ENCODE assay signal across 8 mouse cellular contexts in the genomic region with DNA sequence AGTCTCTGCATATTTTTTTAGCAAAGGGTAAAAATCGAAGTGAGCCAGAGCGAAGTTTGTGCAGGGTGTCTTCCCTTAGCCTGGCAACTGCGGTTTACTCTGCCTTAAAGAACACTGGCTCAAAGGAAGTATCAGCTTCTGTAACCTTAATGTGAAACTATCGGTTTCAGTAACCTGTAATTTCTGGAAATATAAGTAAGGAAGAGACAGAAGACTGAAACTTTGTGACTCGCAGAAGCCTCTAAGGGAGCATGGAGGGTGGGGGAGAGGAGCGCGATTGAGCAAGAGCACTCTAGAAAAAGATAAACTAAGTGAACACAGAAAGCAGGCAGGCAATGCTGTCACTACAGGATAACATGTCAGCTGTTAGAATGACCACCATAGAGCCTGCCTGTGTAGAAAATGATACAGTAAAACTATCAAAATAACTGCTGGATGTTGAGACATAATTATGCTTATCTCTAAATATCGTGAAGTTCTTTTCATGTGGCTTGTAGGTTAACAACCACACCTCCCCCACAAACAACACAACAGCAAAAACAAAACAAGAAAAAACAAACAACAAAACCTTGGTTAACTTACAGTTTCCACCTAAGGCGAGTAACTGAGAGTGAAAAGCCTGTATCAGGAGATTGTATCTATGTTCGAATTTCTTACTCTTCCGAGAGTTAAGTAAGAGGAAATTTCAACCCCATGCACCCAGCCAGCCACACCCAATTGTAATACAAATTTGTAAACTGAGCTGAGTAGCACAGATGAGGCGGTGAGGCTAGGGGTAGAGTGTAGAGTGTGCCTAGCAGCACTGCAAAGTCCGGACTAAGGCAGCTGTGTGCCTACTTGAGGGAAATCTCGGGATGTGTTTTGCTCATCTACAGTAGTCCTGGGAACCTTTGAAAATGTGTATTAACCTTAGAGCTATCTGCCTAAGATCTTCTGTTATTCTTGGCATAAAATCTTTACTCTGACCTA. TPM values are rescaled to one million over a fixed set of nuclear protein-coding genes. Genes with fewer than 3 reads are reported as not detected.
DNase-seq lines count a peak whose midpoint lies in the region; ATAC-seq and TF ChIP-seq lines count a peak whose summit lies in the region.

No protein-coding gene starts in this region.

- H3K4me3 ChIP-seq in testis, adult 2 months (ENCODE audit: control insufficient read depth, low read depth, low read length): peak overlapping the region; percentile 89
- H3K4me3 ChIP-seq in hindbrain, embryonic 10.5 days: peak overlapping the region; percentile 67
- H3K4me3 ChIP-seq in liver, embryonic 16.5 days (ENCODE audit: low read depth, low read length): peak overlapping the region; percentile 71

- no peak for TF ChIP-seq POLR2A in testis, adult 2 months (IDR thresholded peaks at IDR 0.05; ENCODE audit: control insufficient read depth, low read depth, low read length)

- no peaks in the 10 kb centered on the region for H3K9me3 ChIP-seq in hindbrain, embryonic 10.5 days
- no peaks in the 10 kb centered on the region for H3K9me3 ChIP-seq in liver, embryonic 16.5 days (replicated peaks; ENCODE audit: control insufficient read depth, low read length)

- TF ChIP-seq CTCF in testis, adult 2 months (IDR thresholded peaks at IDR 0.05; ENCODE audit: control insufficient read depth, insufficient read depth, insufficient replicate concordance, low read depth, low read length): no peak

- H3K36me3 ChIP-seq in testis, adult 2 months (ENCODE audit: control insufficient read depth, insufficient read depth, low read length): no peaks in the 10 kb centered on the region
- no peaks in the 10 kb centered on the region for H3K36me3 ChIP-seq in hindbrain, embryonic 10.5 days
- no peaks in the 10 kb centered on the region for H3K36me3 ChIP-seq in liver, embryonic 16.5 days (ENCODE audit: control insufficient read depth, insufficient read depth)

- H3K4me2 ChIP-seq in liver, embryonic 16.5 days (ENCODE audit: low read depth, low read length): peak overlapping the region; percentile 79

- peaks cover 4% of the 10 kb centered on the region for H3K4me1 ChIP-seq in testis, adult 2 months (ENCODE audit: control insufficient read depth, insufficient read depth, low read length)
- H3K4me1 ChIP-seq in hindbrain, embryonic 10.5 days (replicated peaks): peaks cover 10% of the 10 kb centered on the region
- H3K4me1 ChIP-seq in liver, embryonic 16.5 days (ENCODE audit: control insufficient read depth, low read depth, low read length): peaks cover 15% of the 10 kb centered on the region

- no peak for DNase-seq in testis, postnatal 10 days (ENCODE audit: low spot score)
- peak; percentile 44 for DNase-seq in embryo, embryonic 10.5 days (ENCODE audit: low spot score)
- no peak for DNase-seq in hindbrain, embryonic 10.5 days (ENCODE audit: low spot score)
- DNase-seq in urinary bladder, adult 2 months (ENCODE audit: low spot score): no peak
- no peak for DNase-seq in cerebellum, adult 9-10 months

- peak; percentile 77 for ATAC-seq in liver, embryonic 16.5 days (ENCODE audit: low read depth)
- ATAC-seq in neutrophil, adult 5-6 weeks (ENCODE audit: extremely low read depth, insufficient number of reproducible peaks, low FRiP score, poor library complexity, severe bottlenecking): 0 out of 2 replicates have a peak, but pooled peaks have one; percentile 8

- peak overlapping the region; percentile 46 for H3K9ac ChIP-seq in liver, embryonic 16.5 days (ENCODE audit: low read depth, low read length)

- H3K27ac ChIP-seq in testis, adult 2 months (ENCODE audit: control insufficient read depth, insufficient read depth, low read depth, low read length): peak overlapping the region; percentile 84
- H3K27ac ChIP-seq in hindbrain, embryonic 10.5 days: peak overlapping the region; percentile 92
- H3K27ac ChIP-seq in liver, embryonic 16.5 days (ENCODE audit: low read length): peak overlapping the region; percentile 89

- 28% methylated on average over 14 of the region's 14 CpGs for WGBS in hindbrain, embryonic 10.5 days
- 7% methylated on average over 14 of the region's 14 CpGs for WGBS in liver, embryonic 16.5 days (ENCODE audit: insufficient replicate concordance)

- no peaks in the 10 kb centered on the region for H3K27me3 ChIP-seq in testis, adult 2 months (ENCODE audit: control insufficient read depth, insufficient read depth, low read length)
- no peaks in the 10 kb centered on the region for H3K27me3 ChIP-seq in hindbrain, embryonic 10.5 days (ENCODE audit: insufficient read depth, poor library complexity, severe bottlenecking)
- no peaks in the 10 kb centered on the region for H3K27me3 ChIP-seq in liver, embryonic 16.5 days (ENCODE audit: control insufficient read depth, insufficient read depth, low read depth, low read length)

RNA-seq across cellular contexts. Expression of a gene that starts 0.9 kb away (rescaled TPM):
- 24.9 and 28.4 TPM in 2 replicates for polyA plus RNA-seq in testis, adult 2 months (2012; rRNA removed)
- 19.2 and 26.2 TPM in 2 replicates for polyA plus RNA-seq in hindbrain, embryonic 10.5 days (2016; fragmentation: Nextera tagmentation; extraction: Ambion mirVana)
- 26.1 and 28.2 TPM in 2 replicates for polyA plus RNA-seq in liver, embryonic 16.5 days (2015; fragmentation: Nextera tagmentation; extraction: Ambion mirVana)
- total RNA-seq in neutrophil, adult 5-6 weeks (2017): 5.4 and 7.0 TPM in 2 replicates
- 19.5 and 21.3 TPM in 2 replicates for polyA plus RNA-seq in urinary bladder, adult 2 months (2012; rRNA removed)

RNA-seq across cellular contexts. Expression of a gene that starts 36.8 kb away (rescaled TPM):
- 2.2 and 2.6 TPM in 2 replicates for polyA plus RNA-seq in testis, adult 2 months (2012; rRNA removed)
- polyA plus RNA-seq in hindbrain, embryonic 10.5 days (2016; fragmentation: Nextera tagmentation; extraction: Ambion mirVana): 7.3 and 10.0 TPM in 2 replicates
- 10.3 and 10.5 TPM in 2 replicates for polyA plus RNA-seq in liver, embryonic 16.5 days (2015; fragmentation: Nextera tagmentation; extraction: Ambion mirVana)
- total RNA-seq in neutrophil, adult 5-6 weeks (2017): 60.7 and 65.5 TPM in 2 replicates
- 8.9 and 15.2 TPM in 2 replicates for polyA plus RNA-seq in urinary bladder, adult 2 months (2012; rRNA removed)

RNA-seq across cellular contexts. Expression of a gene that starts 37.3 kb away (rescaled TPM):
- 126 and 136 TPM in 2 replicates for polyA plus RNA-seq in testis, adult 2 months (2012; rRNA removed)
- polyA plus RNA-seq in hindbrain, embryonic 10.5 days (2016; fragmentation: Nextera tagmentation; extraction: Ambion mirVana): 28.3 and 35.5 TPM in 2 replicates
- polyA plus RNA-seq in liver, embryonic 16.5 days (2015; fragmentation: Nextera tagmentation; extraction: Ambion mirVana): 15.9 and 17.2 TPM in 2 replicates
- total RNA-seq in neutrophil, adult 5-6 weeks (2017): 21.1 and 24.8 TPM in 2 replicates
- 206 and 225 TPM in 2 replicates for polyA plus RNA-seq in urinary bladder, adult 2 months (2012; rRNA removed)

RNA-seq across cellular contexts. Expression of a gene that starts 59.8 kb away (rescaled TPM):
- 0.63 and 0.79 TPM in 2 replicates for polyA plus RNA-seq in testis, adult 2 months (2012; rRNA removed)
- not detected in 2 replicates for polyA plus RNA-seq in hindbrain, embryonic 10.5 days (2016; fragmentation: Nextera tagmentation; extraction: Ambion mirVana)
- not detected in 2 replicates for polyA plus RNA-seq in liver, embryonic 16.5 days (2015; fragmentation: Nextera tagmentation; extraction: Ambion mirVana)
- not detected in 2 replicates for total RNA-seq in neutrophil, adult 5-6 weeks (2017)
- polyA plus RNA-seq in urinary bladder, adult 2 months (2012; rRNA removed): 0.45 and 0.52 TPM in 2 replicates
